Mouse (Mus musculus): Measurements from ENCODE around the gene Itpr3.

Itpr3 gene

GRCm38 (mm10) chr17:27118676-27119539 is 61.8 kb downstream of the Itpr3 start:
- no peak for DNase-seq (ENCODE audit: low read depth, low spot score)

GRCm38 (mm10) chr17:27119540-27119895 is 62.4 kb downstream of the Itpr3 start:
- DNase-seq (ENCODE audit: low read depth, low spot score), result no peak

- DNase-seq (ENCODE audit: low read depth, low spot score), result no peak
Measured at GRCm38 (mm10) chr17:27119954-27120353, 62.9 kb downstream of the Itpr3 start.

- DNase-seq (ENCODE audit: low read depth, low spot score), result peak; percentile 44
Measured at GRCm38 (mm10) chr17:27120561-27121024, 63.5 kb downstream of the Itpr3 start.

- no peak for DNase-seq (ENCODE audit: low read depth, low spot score)
Measured at GRCm38 (mm10) chr17:27121266-27121665, 64.2 kb downstream of the Itpr3 start.

GRCm38 (mm10) chr17:27121781-27122180 is 64.7 kb downstream of the Itpr3 start:
- no peak for DNase-seq (ENCODE audit: low read depth, low spot score)

GRCm38 (mm10) chr17:27122701-27123100 is 65.6 kb downstream of the Itpr3 start:
- no peak for DNase-seq (ENCODE audit: low read depth, low spot score)

GRCm38 (mm10) chr17:27123103-27123502 is 66.0 kb downstream of the Itpr3 start:
- no peak for DNase-seq (ENCODE audit: low read depth, low spot score)

- DNase-seq (ENCODE audit: low read depth, low spot score), result no peak
Measured at GRCm38 (mm10) chr17:27123813-27124375, 66.8 kb downstream of the Itpr3 start.

- peak; percentile 43 for DNase-seq (ENCODE audit: low read depth, low spot score)
Measured at GRCm38 (mm10) chr17:27125185-27125584, 68.1 kb downstream of the Itpr3 start.

GRCm38 (mm10) chr17:27125669-27126202 is 68.6 kb downstream of the Itpr3 start:
- no peak for DNase-seq (ENCODE audit: low read depth, low spot score)

GRCm38 (mm10) chr17:27126974-27127373 is 69.9 kb downstream of the Itpr3 start:
- DNase-seq (ENCODE audit: low read depth, low spot score), result no peak

GRCm38 (mm10) chr17:27128189-27128588 is 71.1 kb downstream of the Itpr3 start:
- DNase-seq (ENCODE audit: low read depth, low spot score), result no peak

GRCm38 (mm10) chr17:27129291-27129690 is 72.2 kb downstream of the Itpr3 start:
- no peak for DNase-seq (ENCODE audit: low read depth, low spot score)

- DNase-seq (ENCODE audit: low read depth, low spot score), result no peak
Measured at GRCm38 (mm10) chr17:27129819-27130218, 72.7 kb downstream of the Itpr3 start.

- no peak for DNase-seq (ENCODE audit: low read depth, low spot score)
Measured at GRCm38 (mm10) chr17:27130246-27130645, 73.1 kb downstream of the Itpr3 start.

- no peak for DNase-seq (ENCODE audit: low read depth, low spot score)
Measured at GRCm38 (mm10) chr17:27131240-27131665, 74.1 kb downstream of the Itpr3 start.

- no peak for DNase-seq (ENCODE audit: low read depth, low spot score)
Measured at GRCm38 (mm10) chr17:27132238-27132637, 75.1 kb downstream of the Itpr3 start.

GRCm38 (mm10) chr17:27133551-27134141 is 76.5 kb downstream of the Itpr3 start, which contains the start of gene Uqcc2:
Gene Uqcc2 (minus strand): TSS chr17:27133916.
- peak; percentile 99 for DNase-seq (ENCODE audit: low read depth, low spot score)

- DNase-seq (ENCODE audit: low read depth, low spot score), result no peak
Measured at GRCm38 (mm10) chr17:27134187-27134586, 77.1 kb downstream of the Itpr3 start.

GRCm38 (mm10) chr17:27134715-27135114 is 77.6 kb downstream of the Itpr3 start:
- DNase-seq (ENCODE audit: low read depth, low spot score), result no peak

- peak; percentile 94 for DNase-seq (ENCODE audit: low read depth, low spot score)
Measured at GRCm38 (mm10) chr17:27138396-27138795, 81.3 kb downstream of the Itpr3 start.

Data from skeletal muscle tissue, adult 2 months (tissue).